Mouse (Mus musculus): Measurements from ENCODE around the gene Hspb2.

Gene Hspb2

DNA sequence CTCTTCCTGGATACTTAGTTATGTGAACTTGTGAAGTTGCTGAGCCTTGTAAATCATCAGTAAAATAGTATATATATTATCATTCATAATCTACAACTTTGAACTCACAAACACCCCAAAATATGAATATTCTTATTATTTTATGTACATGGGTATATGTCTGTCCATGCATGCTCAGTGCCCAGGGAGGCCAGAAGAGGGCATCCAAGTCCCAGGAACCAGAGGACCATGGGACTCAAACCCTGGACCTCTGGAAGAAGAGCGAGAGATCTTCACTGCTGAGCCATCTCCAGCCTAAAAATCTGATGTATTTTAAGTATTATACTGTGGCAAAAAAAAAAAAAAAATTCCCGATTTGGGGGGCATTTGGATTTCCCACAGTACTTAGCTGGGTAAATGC lies 43.0 kb downstream of the Hspb2 start:
- DNase-seq: peak; percentile 66

DNA sequence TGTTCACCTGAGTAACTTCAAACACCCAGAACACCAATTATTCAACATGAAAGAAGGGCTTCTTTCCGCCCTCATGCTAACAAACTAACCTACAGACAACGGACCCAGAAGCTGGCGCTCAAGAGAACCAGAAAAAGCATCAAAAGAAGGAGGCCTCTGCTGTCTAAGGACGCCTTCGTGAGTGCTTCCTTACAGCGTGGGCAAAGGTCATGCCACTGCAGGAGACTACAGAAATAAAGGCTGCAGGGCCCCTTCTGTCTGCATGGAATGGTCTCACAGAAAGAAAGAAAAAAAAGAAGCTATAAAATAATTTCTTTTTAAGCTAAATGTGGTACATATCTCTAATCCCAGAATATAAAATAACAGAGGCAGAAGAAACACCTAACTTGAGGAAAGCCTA lies 47.2 kb downstream of the Hspb2 start:
- DNase-seq: no peak

All from kidney, postnatal 4 days (tissue).